Mouse (Mus musculus): ENCODE results near the gene Ptprc. TPM values are rescaled to one million over a fixed set of nuclear protein-coding genes. Genes with fewer than 3 reads are reported as not detected.

Ptprc gene
- polyA plus RNA-seq, 1 experiment from 2014 or later: 0.59 TPM

- no peak overlapping the region for H3K4me3 ChIP-seq (ENCODE audit: low read depth, low read length)
- H3K27me3 ChIP-seq (ENCODE audit: control insufficient read depth, insufficient read depth, low read depth, low read length): no peaks in the 10 kb centered on the region
- ATAC-seq: no peak
- WGBS: 93% methylated on average over 4 of the region's 4 CpGs
- H3K4me2 ChIP-seq (ENCODE audit: low read length): no peak overlapping the region
- H3K9ac ChIP-seq (ENCODE audit: low read depth, low read length): no peak overlapping the region
- no peaks in the 10 kb centered on the region for H3K36me3 ChIP-seq (ENCODE audit: control insufficient read depth, insufficient read depth, low read length)
- no peak overlapping the region for H3K27ac ChIP-seq (ENCODE audit: low read length)
- peaks cover 4% of the 10 kb centered on the region for H3K4me1 ChIP-seq (ENCODE audit: control insufficient read depth, insufficient read depth, low read length)
- no peaks in the 10 kb centered on the region for H3K9me3 ChIP-seq (replicated peaks; ENCODE audit: control insufficient read depth, low read length, poor library complexity, severe bottlenecking)
Measured at GRCm38 (mm10) chr1:138137696-138138095, 37.8 kb downstream of the Ptprc start.

- 96% methylated on average over 6 of the region's 6 CpGs for WGBS
- H3K4me3 ChIP-seq (ENCODE audit: low read depth, low read length): no peak overlapping the region
- H3K27ac ChIP-seq (ENCODE audit: low read length): no peak overlapping the region
- no peaks in the 10 kb centered on the region for H3K36me3 ChIP-seq (ENCODE audit: control insufficient read depth, insufficient read depth, low read length)
- no peaks in the 10 kb centered on the region for H3K27me3 ChIP-seq (ENCODE audit: control insufficient read depth, insufficient read depth, low read depth, low read length)
- no peak for ATAC-seq
- no peak overlapping the region for H3K9ac ChIP-seq (ENCODE audit: low read depth, low read length)
- peaks cover 4% of the 10 kb centered on the region for H3K4me1 ChIP-seq (ENCODE audit: control insufficient read depth, insufficient read depth, low read length)
- no peaks in the 10 kb centered on the region for H3K9me3 ChIP-seq (replicated peaks; ENCODE audit: control insufficient read depth, low read length, poor library complexity, severe bottlenecking)
- no peak overlapping the region for H3K4me2 ChIP-seq (ENCODE audit: low read length)
Measured at GRCm38 (mm10) chr1:138137024-138137577, 38.4 kb downstream of the Ptprc start.

- H3K27ac ChIP-seq (ENCODE audit: low read length): peak overlapping the region; percentile 69
- H3K36me3 ChIP-seq (ENCODE audit: control insufficient read depth, insufficient read depth, low read length): no peaks in the 10 kb centered on the region
- peak overlapping the region; percentile 26 for H3K4me3 ChIP-seq (ENCODE audit: low read depth, low read length)
- peak; percentile 93 for ATAC-seq
- H3K9ac ChIP-seq (ENCODE audit: low read depth, low read length): peak overlapping the region; percentile 15; the same call in 1 of the 2 replicates
- peak overlapping the region; percentile 49 for H3K4me2 ChIP-seq (ENCODE audit: low read length)
- no peaks in the 10 kb centered on the region for H3K9me3 ChIP-seq (replicated peaks; ENCODE audit: control insufficient read depth, low read length, poor library complexity, severe bottlenecking)
- 5% methylated on average over 17 of the region's 17 CpGs for WGBS
- H3K4me1 ChIP-seq (ENCODE audit: control insufficient read depth, insufficient read depth, low read length): peaks cover 6% of the 10 kb centered on the region
- H3K27me3 ChIP-seq (ENCODE audit: control insufficient read depth, insufficient read depth, low read depth, low read length): no peaks in the 10 kb centered on the region
Measured at GRCm38 (mm10) chr1:138136373-138136779, 39.1 kb downstream of the Ptprc start.

- Histone ChIP-seq H3K27ac (ENCODE audit: low read length) (peak overlapping the region; percentile 69), H3K4me1 (ENCODE audit: control insufficient read depth, insufficient read depth, low read length) (peaks cover 6% of the 10 kb centered on the region)
- 30% methylated on average over 9 of the region's 9 CpGs for WGBS
Measured at GRCm38 (mm10) chr1:138135637-138136372, 39.7 kb downstream of the Ptprc start.

GRCm38 (mm10) chr1:138135117-138135516 lies 40.4 kb downstream of the Ptprc start:
- no peak overlapping the region for H3K4me3 ChIP-seq (ENCODE audit: low read depth, low read length)
- no peaks in the 10 kb centered on the region for H3K27me3 ChIP-seq (ENCODE audit: control insufficient read depth, insufficient read depth, low read depth, low read length)
- peaks cover 7% of the 10 kb centered on the region for H3K4me1 ChIP-seq (ENCODE audit: control insufficient read depth, insufficient read depth, low read length)
- H3K9ac ChIP-seq (ENCODE audit: low read depth, low read length): no peak overlapping the region
- H3K9me3 ChIP-seq (replicated peaks; ENCODE audit: control insufficient read depth, low read length, poor library complexity, severe bottlenecking): no peaks in the 10 kb centered on the region
- H3K4me2 ChIP-seq (ENCODE audit: low read length): no peak overlapping the region
- no peak for ATAC-seq
- peak overlapping the region; percentile 69 for H3K27ac ChIP-seq (ENCODE audit: low read length)
- H3K36me3 ChIP-seq (ENCODE audit: control insufficient read depth, insufficient read depth, low read length): no peaks in the 10 kb centered on the region

More at GRCm38 (mm10) chr1:138135637-138136372, 39.7 kb downstream of the Ptprc start:
- H3K4me2 ChIP-seq (ENCODE audit: low read length): peak overlapping the region; percentile 49
- ATAC-seq: peak; percentile 20; the same call in 1 of the 2 replicates
- no peaks in the 10 kb centered on the region for H3K9me3 ChIP-seq (replicated peaks; ENCODE audit: control insufficient read depth, low read length, poor library complexity, severe bottlenecking)
- no peaks in the 10 kb centered on the region for H3K27me3 ChIP-seq (ENCODE audit: control insufficient read depth, insufficient read depth, low read depth, low read length)
- peak overlapping the region; percentile 26 for H3K4me3 ChIP-seq (ENCODE audit: low read depth, low read length)
- peak overlapping the region; percentile 15; the same call in 1 of the 2 replicates for H3K9ac ChIP-seq (ENCODE audit: low read depth, low read length)
- H3K36me3 ChIP-seq (ENCODE audit: control insufficient read depth, insufficient read depth, low read length): no peaks in the 10 kb centered on the region

- 90% methylated on average over 6 of the region's 6 CpGs for WGBS
- Histone ChIP-seq H3K9me3 (replicated peaks; ENCODE audit: control insufficient read depth, low read length, poor library complexity, severe bottlenecking) (no peaks in the 10 kb centered on the region), H3K27ac (ENCODE audit: low read length) (no peak overlapping the region), H3K9ac (ENCODE audit: low read depth, low read length) (no peak overlapping the region), H3K4me3 (ENCODE audit: low read depth, low read length) (no peak overlapping the region), H3K4me2 (ENCODE audit: low read length) (no peak overlapping the region), H3K36me3 (ENCODE audit: control insufficient read depth, insufficient read depth, low read length) (no peaks in the 10 kb centered on the region), H3K4me1 (ENCODE audit: control insufficient read depth, insufficient read depth, low read length) (peaks cover 7% of the 10 kb centered on the region), H3K27me3 (ENCODE audit: control insufficient read depth, insufficient read depth, low read depth, low read length) (no peaks in the 10 kb centered on the region)
- no peak for ATAC-seq
Measured at GRCm38 (mm10) chr1:138134324-138134723, 41.2 kb downstream of the Ptprc start.

- 74% methylated on average over 2 of the region's 2 CpGs for WGBS
- no peak overlapping the region for H3K27ac ChIP-seq (ENCODE audit: low read length)
- H3K27me3 ChIP-seq (ENCODE audit: control insufficient read depth, insufficient read depth, low read depth, low read length): no peaks in the 10 kb centered on the region
- ATAC-seq: no peak
- peaks cover 7% of the 10 kb centered on the region for H3K4me1 ChIP-seq (ENCODE audit: control insufficient read depth, insufficient read depth, low read length)
- H3K9me3 ChIP-seq (replicated peaks; ENCODE audit: control insufficient read depth, low read length, poor library complexity, severe bottlenecking): no peaks in the 10 kb centered on the region
- no peak overlapping the region for H3K4me2 ChIP-seq (ENCODE audit: low read length)
- H3K9ac ChIP-seq (ENCODE audit: low read depth, low read length): no peak overlapping the region
- no peaks in the 10 kb centered on the region for H3K36me3 ChIP-seq (ENCODE audit: control insufficient read depth, insufficient read depth, low read length)
- H3K4me3 ChIP-seq (ENCODE audit: low read depth, low read length): no peak overlapping the region
Measured at GRCm38 (mm10) chr1:138131739-138132138, 43.8 kb downstream of the Ptprc start.

- WGBS: 24% methylated on average over 4 of the region's 4 CpGs
- no peak overlapping the region for H3K27ac ChIP-seq (ENCODE audit: low read length)
- no peaks in the 10 kb centered on the region for H3K9me3 ChIP-seq (replicated peaks; ENCODE audit: control insufficient read depth, low read length, poor library complexity, severe bottlenecking)
- ATAC-seq: peak; percentile 78
- no peaks in the 10 kb centered on the region for H3K27me3 ChIP-seq (ENCODE audit: control insufficient read depth, insufficient read depth, low read depth, low read length)
- peaks cover 4% of the 10 kb centered on the region; the same call in 1 of the 2 replicates for H3K4me1 ChIP-seq (ENCODE audit: control insufficient read depth, insufficient read depth, low read length)
- H3K4me2 ChIP-seq (ENCODE audit: low read length): no peak overlapping the region
- no peak overlapping the region for H3K9ac ChIP-seq (ENCODE audit: low read depth, low read length)
- H3K4me3 ChIP-seq (ENCODE audit: low read depth, low read length): no peak overlapping the region
- no peaks in the 10 kb centered on the region for H3K36me3 ChIP-seq (ENCODE audit: control insufficient read depth, insufficient read depth, low read length)
Measured at GRCm38 (mm10) chr1:138130145-138130544, 45.4 kb downstream of the Ptprc start.

- 65% methylated on average over 8 of the region's 8 CpGs for WGBS
- ATAC-seq: no peak
- Histone ChIP-seq H3K9me3 (replicated peaks; ENCODE audit: control insufficient read depth, low read length, poor library complexity, severe bottlenecking) (no peaks in the 10 kb centered on the region), H3K27me3 (ENCODE audit: control insufficient read depth, insufficient read depth, low read depth, low read length) (no peaks in the 10 kb centered on the region), H3K27ac (ENCODE audit: low read length) (no peak overlapping the region), H3K9ac (ENCODE audit: low read depth, low read length) (no peak overlapping the region), H3K4me3 (ENCODE audit: low read depth, low read length) (no peak overlapping the region), H3K4me2 (ENCODE audit: low read length) (no peak overlapping the region), H3K36me3 (ENCODE audit: control insufficient read depth, insufficient read depth, low read length) (no peaks in the 10 kb centered on the region), H3K4me1 (ENCODE audit: control insufficient read depth, insufficient read depth, low read length) (0 out of 2 replicates have a peak, but pooled peaks cover 3% of the 10 kb centered on the region)
Measured at GRCm38 (mm10) chr1:138126843-138127242, 48.7 kb downstream of the Ptprc start.
